Mouse (Mus musculus): ENCODE measurements around the gene Aox4.

DNA sequence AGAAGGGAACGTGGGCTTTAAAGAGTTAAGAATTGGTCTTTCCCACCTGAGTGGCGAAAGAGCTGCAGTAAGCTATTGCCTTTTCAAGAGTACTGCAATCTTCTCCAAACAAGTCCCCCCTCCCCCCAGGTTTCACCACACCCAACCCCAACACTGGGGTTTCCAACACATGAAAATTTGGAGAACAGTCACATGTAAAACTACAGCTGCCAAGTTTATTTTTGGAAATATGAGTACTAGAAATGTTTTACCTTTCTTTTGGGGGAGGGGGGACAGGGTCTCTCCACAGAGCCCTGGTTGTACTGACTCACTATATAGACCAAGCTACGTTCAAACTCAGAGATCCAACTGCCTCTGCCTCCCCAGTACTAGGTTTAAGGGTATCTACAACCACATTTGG lies 15.2 kb upstream of the Aox4 start:
- no peak for TF ChIP-seq GATA1 (IDR thresholded peaks at IDR 0.05; ENCODE audit: low read length)
- TF ChIP-seq TAL1 (IDR thresholded peaks at IDR 0.05; ENCODE audit: low read length): no peak

Measured in erythroblast, embryonic 14.5 days (primary cell).